Mouse (Mus musculus) liver, embryonic 14.5 days (tissue): ENCODE data around the gene Spsb4.

Experiments
- CTCF ChIP-seq: IDR thresholded peaks from 2 replicates; pipeline ENCODE4 v1.5.1; 2016; ENCODE audit warnings: antibody characterized with exemption, low read depth, control low read depth
- EP300 ChIP-seq: IDR thresholded peaks from 2 replicates; pipeline ENCODE4 v1.6.1; 2016; ENCODE audit warnings: antibody characterized with exemption, low read depth

DNA sequence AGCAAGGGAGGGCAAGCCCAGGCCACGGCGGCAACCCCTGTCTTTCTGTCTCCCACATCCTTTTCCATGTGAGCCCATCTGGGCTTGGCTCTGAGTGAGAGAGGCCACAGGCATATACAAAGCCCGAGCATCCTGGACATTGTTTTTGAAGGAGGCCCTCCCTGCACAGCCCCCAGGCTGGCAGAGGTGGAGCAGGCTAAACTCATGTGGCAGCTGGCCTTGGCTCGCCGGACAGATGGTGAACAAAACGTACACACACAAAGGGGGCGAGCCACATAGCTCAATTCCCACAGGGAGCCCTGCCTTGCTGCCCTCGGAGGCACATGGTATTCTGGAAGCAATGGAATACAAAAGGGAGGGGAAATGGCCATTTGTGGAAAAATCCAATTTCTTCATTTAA lies 32.5 kb upstream of the Spsb4 start:
- TF ChIP-seq EP300 (no peak), CTCF (no peak)
